Mouse (Mus musculus) MEL (cell line): Measurements from ENCODE around the gene Ifnar2. TPM values are rescaled to one million over a fixed set of nuclear protein-coding genes. Genes with fewer than 3 reads are reported as not detected.
A peak's percentile ranks its signal among the peaks of the same experiment; 100 is the strongest.

ENCODE experiments used
- DNase-seq: peaks from one replicate; pipeline ENCODE4 v3.0.0; 2011; ENCODE audit warnings: low read depth, low spot score
- H3K27ac ChIP-seq: 2 replicates; pipeline ENCODE4 v1.5.1; 2012; ENCODE audit warnings: low read depth, mild to moderate bottlenecking, control low read depth, low read length, moderate library complexity; ENCODE audit not compliant: control insufficient read depth
- H3K27me3 ChIP-seq, 2 experiments: fragments of 150-350 bp in 1 of 2; sonication (generic) in 1 of 2; 2 replicates each; pipeline ENCODE4 v1.6.1; 2012; ENCODE audit warnings: low read length in 2 of 2, mild to moderate bottlenecking in 2 of 2, improper control_type of control experiment in 1 of 2, moderate library complexity in 1 of 2; ENCODE audit not compliant: insufficient read depth in 2 of 2, control insufficient read depth in 1 of 2
- H3K36me3 ChIP-seq, 2 experiments: 2 replicates each; pipeline ENCODE4 v1.6.1; 2012 to 2014; ENCODE audit warnings: low read length in 2 of 2, improper control_type of control experiment in 1 of 2, inconsistent platforms in 1 of 2, mild to moderate bottlenecking in 1 of 2; ENCODE audit not compliant: insufficient read depth in 2 of 2, control insufficient read depth in 1 of 2
- H3K4me1 ChIP-seq, 2 experiments: fragments of 150-350 bp in 1 of 2; sonication (generic) in 1 of 2; 2 replicates each; pipeline ENCODE4 v1.6.1; 2012; ENCODE audit warnings: low read length in 2 of 2, improper control_type of control experiment in 1 of 2, mild to moderate bottlenecking in 1 of 2; ENCODE audit not compliant: insufficient read depth in 2 of 2, control insufficient read depth in 1 of 2
- H3K4me3 ChIP-seq, 2 experiments: fragments of 150-350 bp in 1 of 2; sonication (generic) in 1 of 2; 2 replicates each; pipeline ENCODE4 v1.5.1; 2012; ENCODE audit warnings: low read depth in 2 of 2, low read length in 2 of 2, mild to moderate bottlenecking in 2 of 2, moderate library complexity in 2 of 2, control low read depth in 1 of 2, improper control_type of control experiment in 1 of 2; ENCODE audit not compliant: control insufficient read depth in 1 of 2, insufficient read depth in 1 of 2
- H3K79me2 ChIP-seq: 2 replicates; pipeline ENCODE4 v1.6.1; 2012; ENCODE audit warnings: mild to moderate bottlenecking, low read length, moderate library complexity; ENCODE audit not compliant: control insufficient read depth, poor library complexity, insufficient read depth
- H3K9ac ChIP-seq: 2 replicates; pipeline ENCODE4 v1.6.1; 2012; ENCODE audit warnings: low read depth, mild to moderate bottlenecking, control low read depth, low read length, moderate library complexity; ENCODE audit not compliant: control insufficient read depth, poor library complexity, severe bottlenecking
- H3K9me3 ChIP-seq: fragments of 150-350 bp; sonication (generic); replicated peaks from 2 replicates; pipeline ENCODE4 v1.6.1; 2012; ENCODE audit warnings: mild to moderate bottlenecking, low read length, improper control_type of control experiment, moderate library complexity; ENCODE audit not compliant: insufficient read depth
- BHLHE40 ChIP-seq: IDR thresholded peaks from 2 replicates; pipeline ENCODE4 v1.6.1; 2012; ENCODE audit warnings: low read depth, mild to moderate bottlenecking, inconsistent platforms, low read length, improper control_type of control experiment, borderline replicate concordance
- CHD2 ChIP-seq: IDR thresholded peaks from 2 replicates; pipeline ENCODE4 v1.6.1; 2011; ENCODE audit warnings: low read length, improper control_type of control experiment
- GATA1 ChIP-seq: IDR thresholded peaks from 2 replicates; pipeline ENCODE4 v1.6.1; 2011; ENCODE audit warnings: low read depth, low read length, improper control_type of control experiment
- HCFC1 ChIP-seq: IDR thresholded peaks from 2 replicates; pipeline ENCODE4 v1.6.1; 2012; ENCODE audit warnings: low read depth, mild to moderate bottlenecking, inconsistent platforms, low read length, improper control_type of control experiment, moderate library complexity
- JUND ChIP-seq: IDR thresholded peaks from 2 replicates; pipeline ENCODE4 v1.6.1; 2011; ENCODE audit warnings: low read depth, mild to moderate bottlenecking, improper control_type of control experiment, low read length
- KAT2A ChIP-seq: conservative IDR thresholded peaks from 2 replicates; pipeline ENCODE4 v1.6.1; 2012; ENCODE audit warnings: low read depth, low read length, improper control_type of control experiment, inconsistent platforms
- MEF2A ChIP-seq: IDR thresholded peaks from 2 replicates; pipeline ENCODE4 v1.6.1; 2014; ENCODE audit warnings: low read depth, mild to moderate bottlenecking, inconsistent platforms, low read length, improper control_type of control experiment; ENCODE audit not compliant: poor library complexity, insufficient replicate concordance, severe bottlenecking; ENCODE audit errors: extremely low read depth
- MYB ChIP-seq: IDR thresholded peaks from 2 replicates; pipeline ENCODE4 v1.6.1; 2011; ENCODE audit warnings: mild to moderate bottlenecking, low read depth, low read length, improper control_type of control experiment
- NELFE ChIP-seq: IDR thresholded peaks from 2 replicates; pipeline ENCODE4 v1.6.1; 2011; ENCODE audit warnings: low read depth, low read length, improper control_type of control experiment
- NRF1 ChIP-seq: IDR thresholded peaks from 2 replicates; pipeline ENCODE4 v1.6.1; 2014; ENCODE audit warnings: low read depth, mild to moderate bottlenecking, inconsistent platforms, low read length, improper control_type of control experiment, moderate library complexity; ENCODE audit not compliant: poor library complexity, insufficient read depth, severe bottlenecking
- POLR2AphosphoS2 ChIP-seq: IDR thresholded peaks from 2 replicates; pipeline ENCODE4 v1.6.1; 2011; ENCODE audit warnings: low read length, improper control_type of control experiment
- RAD21 ChIP-seq: IDR thresholded peaks from 2 replicates; pipeline ENCODE4 v1.6.1; 2011; ENCODE audit warnings: mild to moderate bottlenecking, low read depth, low read length, improper control_type of control experiment
- RCOR1 ChIP-seq: IDR thresholded peaks from 2 replicates; pipeline ENCODE4 v1.6.1; 2012; ENCODE audit warnings: low read depth, mild to moderate bottlenecking, inconsistent platforms, low read length, improper control_type of control experiment
- SIN3A ChIP-seq: IDR thresholded peaks from 2 replicates; pipeline ENCODE4 v1.6.1; 2012; ENCODE audit warnings: low read length, improper control_type of control experiment, inconsistent platforms
- SMC3 ChIP-seq: IDR thresholded peaks from 2 replicates; pipeline ENCODE4 v1.6.1; 2011; ENCODE audit warnings: low read depth, low read length, improper control_type of control experiment
- TAL1 ChIP-seq: IDR thresholded peaks from 2 replicates; pipeline ENCODE4 v1.6.1; 2012; ENCODE audit warnings: mild to moderate bottlenecking, inconsistent platforms, low read length, moderate library complexity, mixed read lengths
- USF2 ChIP-seq, 2 experiments: IDR thresholded peaks; 2 replicates each; pipeline ENCODE4 v1.6.1; 2011 to 2012; ENCODE audit warnings: improper control_type of control experiment in 2 of 2, low read length in 2 of 2, borderline replicate concordance in 1 of 2, inconsistent platforms in 1 of 2, low read depth in 1 of 2, mild to moderate bottlenecking in 1 of 2; ENCODE audit not compliant: insufficient read depth in 1 of 2
- ZC3H11A ChIP-seq: IDR thresholded peaks from 2 replicates; pipeline ENCODE4 v1.6.1; 2012; ENCODE audit warnings: low read depth, mild to moderate bottlenecking, inconsistent platforms, low read length, improper control_type of control experiment
- ZMIZ1 ChIP-seq: IDR thresholded peaks from 2 replicates; pipeline ENCODE4 v1.6.1; 2012; ENCODE audit warnings: low read depth, mild to moderate bottlenecking, inconsistent platforms, low read length, improper control_type of control experiment, moderate library complexity
- polyA plus RNA-seq, 2 experiments: library from polyadenylated mRNA; stranded (reverse) in 1 of 2; unstranded in 1 of 2; fragments of >175 nt in 1 of 2; fragments of >200 nt in 1 of 2; gene quantifications; 2 replicates each; pipeline versions ENCODE4 v1.2.1 to v1.2.4; 2012; ENCODE audit warnings: low replicate concordance in 2 of 2, low read depth in 1 of 2; ENCODE audit not compliant: insufficient read length in 2 of 2, insufficient read depth in 1 of 2, missing spikeins in 1 of 2
- total RNA-seq: library from RNA; depleted of rRNA; stranded (reverse); fragments of 300-350 nt; gene quantifications from 2 replicates; pipeline ENCODE4 v1.2.3, GENCODE M21; 2012

The Ifnar2 gene
- total and polyA plus RNA-seq, 3 experiments, result 21.8 to 38.3 TPM; not detected in 1

DNA sequence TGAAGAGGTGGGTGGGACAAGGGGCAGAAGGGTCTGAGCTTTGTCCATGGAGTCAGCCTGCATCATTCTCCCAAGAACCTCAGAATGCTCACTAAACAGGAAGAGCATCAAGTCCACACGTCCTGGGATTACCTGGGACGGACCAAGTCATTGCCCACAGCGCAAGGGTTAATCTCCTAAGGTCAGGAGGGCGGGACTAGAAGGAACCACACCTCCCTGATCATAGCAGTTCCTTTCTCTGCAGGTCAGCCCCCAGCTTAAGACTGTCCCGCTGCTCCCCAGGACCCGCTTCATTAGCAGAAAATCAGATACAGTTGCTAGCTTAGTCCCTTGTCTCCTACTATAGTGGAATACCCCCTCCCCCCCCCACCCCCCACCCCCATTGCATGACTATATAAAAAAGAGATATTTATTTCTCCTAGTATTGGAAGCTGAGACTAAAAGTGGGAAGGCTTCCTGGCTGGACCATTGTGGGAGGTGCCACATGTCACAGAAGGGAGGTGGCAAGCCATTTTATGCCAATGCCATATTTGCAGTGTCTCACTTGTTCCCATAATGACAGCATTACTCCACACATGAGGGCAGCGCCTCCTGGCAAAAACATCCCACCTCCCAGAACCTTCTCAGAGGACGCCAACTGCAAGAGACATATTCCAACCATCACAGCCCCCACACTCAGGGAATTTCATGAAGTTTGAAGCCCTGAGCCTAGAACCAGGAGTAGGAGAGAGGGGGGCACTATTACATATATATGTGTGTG, 23.2 kb downstream of the Ifnar2 start:
- H3K79me2 ChIP-seq, result no peaks in the 10 kb centered on the region
- no peaks in the 10 kb centered on the region for H3K9me3 ChIP-seq
- H3K4me3 ChIP-seq, result no peak overlapping the region
- TF ChIP-seq ZMIZ1 (no peak), SIN3A (no peak), SMC3 (no peak), BHLHE40 (no peak), NRF1 (no peak), RAD21 (no peak), ZC3H11A (no peak), RCOR1 (no peak), KAT2A (no peak), MEF2A (no peak), GATA1 (no peak), POLR2AphosphoS2 (no peak), CHD2 (no peak), USF2 (IDR thresholded peaks at IDR 0.05; ENCODE audit: borderline replicate concordance in 1 of 2, insufficient read depth in 1 of 2, low read depth in 1 of 2, low read length in 2 of 2) (no peak), JUND (no peak), HCFC1 (no peak), TAL1 (no peak), NELFE (no peak), MYB (no peak)
- no peaks in the 10 kb centered on the region for H3K27me3 ChIP-seq
- peak overlapping the region; percentile 75 for H3K27ac ChIP-seq
- peak; percentile 25 for DNase-seq
- no peak overlapping the region for H3K9ac ChIP-seq
- H3K4me1 ChIP-seq, result peaks cover 16 to 19% of the 10 kb centered on the region in 2 experiments
- H3K36me3 ChIP-seq, result peaks cover 5 to 26% of the 10 kb centered on the region in 2 experiments
